Mouse (Mus musculus) T-helper 17 cell (primary cell): ENCODE data around the gene Rab3d.

Source experiments
- in situ Hi-C, 2 experiments: fragments of 300-600 bp; cut with MboI, MseI; formaldehyde crosslinking; loops; 1 replicate in 1 of 2; 2 replicates in 1 of 2; pipeline ENCODE4 v1.15.1; 2025; ENCODE audit warnings: high pct_unique_total_duplicates in 2 of 2

The Rab3d gene

DNA sequence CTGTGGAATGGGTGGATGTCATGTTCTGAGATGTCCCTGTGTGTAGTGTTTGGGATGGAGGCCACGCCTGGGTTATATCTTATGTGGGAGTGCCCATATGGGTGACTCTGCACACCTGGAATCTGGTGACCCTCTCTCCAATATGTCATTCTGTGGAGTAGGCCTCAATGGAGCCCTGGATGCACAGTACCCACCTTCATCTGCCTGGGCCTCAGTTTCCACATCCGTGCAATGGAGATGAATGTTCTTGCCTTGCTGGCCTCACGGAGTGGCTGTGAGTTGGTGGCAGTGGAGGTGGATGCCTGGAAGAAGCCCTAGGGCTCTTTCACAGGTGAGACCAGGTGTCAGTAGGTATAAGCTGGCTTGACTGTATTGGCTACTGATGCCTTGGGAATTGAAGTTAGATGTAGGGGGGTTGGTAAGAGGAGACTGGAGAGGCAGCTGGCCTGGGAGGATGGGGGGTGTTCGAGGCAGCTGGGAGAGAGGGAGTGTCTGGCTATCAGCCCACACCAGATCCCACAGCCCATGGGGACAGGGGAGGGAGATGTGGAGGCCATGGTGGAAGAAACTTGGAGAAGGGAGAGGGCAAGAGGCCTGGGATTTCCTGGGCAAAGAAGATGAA lies 20.4 kb upstream of the Rab3d start:
- in situ Hi-C loops, result no loop called here

DNA sequence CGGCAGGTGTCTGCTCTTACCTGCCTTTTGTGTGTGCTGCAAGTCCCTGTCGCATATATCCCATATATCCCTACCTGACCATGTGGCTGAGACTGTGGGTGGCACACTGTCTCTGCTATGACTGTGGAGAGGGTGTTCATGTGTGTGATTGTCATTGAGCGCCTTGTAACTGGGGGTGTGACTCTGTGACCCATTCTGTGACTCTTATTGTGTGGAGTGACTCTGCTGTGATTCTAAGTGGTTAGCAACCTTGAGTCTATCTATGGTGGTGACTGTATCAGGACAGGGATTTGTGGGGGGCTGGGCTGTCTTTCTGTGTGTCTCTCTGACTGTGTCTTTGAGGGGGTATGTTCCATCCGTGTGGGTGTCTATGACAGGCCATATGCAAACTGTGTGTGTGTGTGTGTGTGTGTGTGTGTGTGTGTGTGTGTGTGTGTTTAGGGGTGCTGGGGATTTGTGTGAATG lies 19.8 kb upstream of the Rab3d start:
- in situ Hi-C loops, result no loop called here

GRCm38 (mm10) chr9:21936692-21937570 lies 18.9 kb upstream of the Rab3d start, which contains the start of gene Plppr2:
Gene Plppr2, plus strand, starts transcription at chr9:21937033.
- in situ Hi-C loops, result no loop called here

- in situ Hi-C loops, result no loop called here
These were observed 17.6 kb upstream of the Rab3d start for GRCm38 (mm10) chr9:21935466-21936131.

DNA sequence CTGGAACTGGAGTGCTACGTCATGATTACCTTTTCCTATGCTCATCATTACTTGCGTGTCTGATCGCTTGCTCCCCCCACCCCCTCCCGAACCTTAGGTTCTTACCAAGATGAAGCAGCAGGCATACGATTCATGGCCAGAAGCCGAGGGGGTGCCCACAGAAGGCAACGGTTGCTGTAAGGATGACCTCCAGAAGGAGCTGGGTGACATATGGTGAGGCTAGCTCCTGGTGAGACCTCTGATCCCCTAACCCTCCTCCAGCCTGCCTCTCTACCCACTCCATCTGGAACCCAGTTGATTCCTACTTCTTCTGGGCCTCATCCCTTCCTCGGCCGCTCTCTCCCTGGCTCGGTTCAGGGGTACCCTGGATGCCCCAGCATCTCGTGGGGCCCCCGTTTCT lies 16.0 kb upstream of the Rab3d start:
- in situ Hi-C loops, result no loop called here

DNA sequence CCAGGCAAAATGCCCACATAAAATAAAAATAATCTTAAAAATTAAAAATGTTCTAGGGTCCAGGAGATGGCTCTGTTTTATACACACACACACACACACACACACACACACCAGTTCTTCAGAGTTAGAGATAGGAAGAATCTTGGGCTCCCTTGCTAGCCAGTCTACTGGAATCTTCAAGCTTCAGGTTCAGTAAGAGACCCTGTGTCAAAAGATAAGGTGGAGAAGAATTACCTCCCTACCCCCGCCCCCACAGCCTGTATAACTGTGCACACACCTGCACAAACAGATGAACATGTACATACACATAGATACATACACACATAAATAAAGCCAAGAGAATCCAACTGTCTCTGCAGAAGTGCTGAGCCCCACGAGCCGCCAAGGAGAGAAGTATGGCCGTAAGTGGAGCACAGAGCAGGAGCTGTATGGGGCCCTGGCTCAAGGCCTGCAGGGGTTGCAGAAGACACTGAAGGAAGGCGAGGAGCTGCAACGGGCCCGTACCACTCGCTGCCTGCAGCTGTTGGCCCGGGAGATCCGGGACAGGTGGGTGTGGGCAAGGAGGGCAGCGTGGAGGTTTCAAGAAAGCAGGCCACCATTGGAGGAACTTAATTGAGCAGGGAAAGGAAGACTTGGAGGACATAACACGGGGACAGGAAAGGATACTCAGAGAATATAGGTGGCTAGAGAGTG lies 14.6 kb upstream of the Rab3d start:
- in situ Hi-C loops, result no loop called here

DNA sequence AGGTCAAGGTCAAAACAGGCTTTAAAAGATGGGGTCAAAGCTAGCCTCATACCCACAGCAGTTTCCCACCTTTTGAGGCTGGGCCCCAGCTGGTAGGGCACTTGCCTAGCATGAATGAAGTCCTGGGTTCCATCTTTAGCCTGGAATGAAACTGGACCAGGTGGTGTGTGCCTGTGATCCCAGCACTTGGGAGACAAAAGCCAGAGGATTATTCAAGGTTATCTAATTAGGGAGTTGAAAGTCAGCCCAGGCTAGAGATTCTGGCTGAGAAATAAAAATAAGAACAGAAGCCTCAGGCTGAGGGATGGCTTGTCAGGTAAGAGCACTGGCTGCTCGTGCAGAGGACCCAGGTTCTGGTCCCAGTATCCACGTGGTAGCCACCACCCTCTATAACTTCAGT lies 14.0 kb upstream of the Rab3d start:
- in situ Hi-C loops, result no loop called here

- in situ Hi-C loops, result no loop called here
These were observed 11.2 kb upstream of the Rab3d start for GRCm38 (mm10) chr9:21929208-21929607.

- in situ Hi-C loops, result no loop called here
These were observed 9.3 kb upstream of the Rab3d start, which contains the start of the genes Ccdc159 and Tmem205 for GRCm38 (mm10) chr9:21927208-21927753. Gene Ccdc159, plus strand, starts transcription at chr9:21927471. Gene Tmem205, minus strand, starts transcription at chr9:21927556.

- in situ Hi-C loops, result no loop called here
These were observed 8.8 kb upstream of the Rab3d start for GRCm38 (mm10) chr9:21926784-21927183.

GRCm38 (mm10) chr9:21926155-21926554 lies 8.2 kb upstream of the Rab3d start:
- in situ Hi-C loops, result no loop called here

GRCm38 (mm10) chr9:21925506-21925905 lies 7.5 kb upstream of the Rab3d start:
- in situ Hi-C loops, result no loop called here

DNA sequence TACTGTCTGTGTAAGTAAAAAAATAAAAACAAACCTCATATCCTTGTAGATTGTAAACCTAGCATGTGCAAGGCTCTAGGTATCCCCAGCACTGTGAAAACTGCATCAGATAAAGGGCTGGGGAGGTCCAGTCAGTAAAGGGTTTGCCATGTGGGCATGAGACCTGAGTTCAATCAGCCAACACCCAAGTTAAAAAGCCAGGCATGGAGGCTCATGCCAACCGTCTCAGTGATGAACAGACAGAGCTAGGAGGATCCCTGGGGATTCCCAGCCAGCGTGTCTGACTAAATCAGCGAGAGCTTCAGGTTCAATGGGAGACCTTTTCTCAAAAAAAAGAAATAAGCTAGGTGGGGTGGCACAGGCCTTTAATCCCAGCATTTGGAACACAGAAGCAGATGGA lies 7.0 kb upstream of the Rab3d start:
- in situ Hi-C loops, result no loop called here

- in situ Hi-C loops, result no loop called here
These were observed 6.1 kb upstream of the Rab3d start for GRCm38 (mm10) chr9:21924099-21924493.

DNA sequence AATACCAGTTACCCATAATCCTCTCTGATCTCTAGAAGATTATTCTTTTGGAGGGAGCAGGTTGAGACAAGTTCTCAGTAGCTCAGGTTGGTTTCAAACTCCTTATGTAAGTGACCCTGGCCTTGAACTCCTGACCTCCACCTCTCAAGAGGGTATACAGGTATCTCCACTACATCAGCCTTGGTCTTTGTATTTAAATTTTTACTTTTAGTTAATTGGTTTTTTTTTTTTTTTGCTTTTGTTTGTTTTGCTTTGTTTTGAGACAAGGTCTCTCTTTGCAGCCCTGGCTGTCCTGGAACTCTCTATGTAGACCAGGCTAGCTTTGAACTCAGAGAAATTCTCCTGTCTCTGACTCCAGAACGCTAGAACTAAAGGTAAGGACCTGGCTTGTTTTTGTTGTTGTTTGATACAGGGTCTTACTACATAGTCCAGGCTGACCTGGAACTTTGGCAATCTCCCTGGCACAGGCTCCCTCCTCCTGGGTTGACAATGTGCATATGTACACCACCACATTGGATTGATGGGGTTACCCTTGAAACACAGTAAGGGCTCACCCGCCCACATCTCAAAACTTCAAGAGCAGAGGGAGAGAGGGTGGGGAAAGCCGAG lies 5.6 kb upstream of the Rab3d start:
- in situ Hi-C loops, result no loop called here

GRCm38 (mm10) chr9:21923036-21923435 lies 5.0 kb upstream of the Rab3d start:
- in situ Hi-C loops, result no loop called here

DNA sequence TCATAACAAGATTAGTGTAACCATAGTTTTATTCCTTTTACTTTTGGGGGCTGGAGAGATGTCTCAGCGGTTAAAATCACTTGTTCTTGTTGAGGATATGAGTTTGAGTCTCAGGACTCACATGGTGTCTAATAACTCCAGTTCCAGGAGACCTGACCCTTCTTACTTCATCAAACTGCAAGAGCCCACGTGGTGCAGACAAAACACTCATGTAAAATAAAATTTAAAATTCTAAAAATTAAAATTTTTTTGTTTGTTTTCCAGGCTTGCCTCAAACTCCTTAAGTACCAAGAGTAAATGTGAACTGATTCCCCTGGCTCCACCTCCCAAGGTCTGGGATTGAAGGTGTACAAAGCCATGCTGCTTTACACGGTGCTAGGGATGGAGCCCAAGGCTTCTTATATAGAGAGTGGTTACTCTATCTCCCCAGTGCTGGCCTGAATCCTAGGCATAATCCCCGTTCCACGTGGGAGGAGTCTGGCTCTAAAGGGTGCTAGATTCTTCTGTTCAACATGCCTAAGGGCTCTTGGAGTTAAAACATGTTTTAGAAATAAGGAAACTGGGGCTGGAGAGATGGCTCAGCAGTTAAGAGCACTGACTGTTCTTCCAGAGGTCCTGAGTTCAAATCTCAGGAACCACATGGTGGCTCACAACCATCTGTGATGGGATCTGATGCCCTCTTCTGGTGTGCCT lies 846 bp upstream of the Rab3d start:
- in situ Hi-C loops, result loop anchor here in 1 of 2 experiments (5.0 kb wide), 1 partner anchor 67 kb away; the partner anchor contains the start of gene Dock6

DNA sequence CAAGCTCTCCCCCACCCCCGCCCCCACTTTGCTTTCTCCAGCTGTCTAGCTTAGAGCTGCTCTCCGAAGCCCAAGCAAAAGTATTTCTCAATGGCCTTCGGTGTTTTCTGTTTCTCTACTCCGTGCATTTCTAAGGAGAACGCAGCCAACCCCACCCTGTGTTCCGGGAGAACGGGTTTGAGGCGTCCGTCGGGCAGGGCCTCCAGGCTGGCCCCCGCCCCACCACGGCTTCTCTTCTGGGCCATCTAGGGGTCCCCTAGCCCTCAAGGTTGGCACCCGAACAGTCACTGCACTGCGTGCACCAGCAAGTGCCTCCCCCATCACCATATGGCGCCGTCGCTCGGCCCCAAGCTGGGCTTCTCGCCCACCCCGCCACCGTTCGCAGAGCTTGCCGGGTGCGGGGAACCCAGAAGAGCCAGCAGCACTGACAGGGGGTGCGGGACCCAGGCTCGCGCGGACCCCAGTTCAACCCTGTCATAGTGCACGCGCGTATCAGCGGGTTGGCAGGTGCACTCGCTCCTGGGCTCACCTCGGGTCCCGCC lies 428 bp downstream of the Rab3d start:
- in situ Hi-C loops, result loop anchor here in 1 of 2 experiments (5.0 kb wide), 1 partner anchor 65 kb away; the partner anchor contains the start of gene Dock6

GRCm38 (mm10) chr9:21916851-21917492 lies 1.0 kb downstream of the Rab3d start:
- in situ Hi-C loops, result loop anchor here in 1 of 2 experiments (5.0 kb wide), 1 partner anchor 65 kb away; the partner anchor contains the start of gene Dock6
